Mouse (Mus musculus) intestine, embryonic 14.5 days (tissue): ENCODE measurements around the gene Slc43a2. TPM values are rescaled to one million over a fixed set of nuclear protein-coding genes. Genes with fewer than 3 reads are reported as not detected.

Source experiments
- ATAC-seq: fragments of 200-750 bp; cut with Nextera tagmentation; replicated peaks from 2 replicates; pipeline ENCODE4 v1.8.0; 2017; ENCODE audit warnings: low read depth, moderate number of reproducible peaks, moderate TSS enrichment, moderate library complexity; ENCODE audit not compliant: low FRiP score, low TSS enrichment
- DNase-seq: peaks from one replicate; pipeline ENCODE4 v3.0.0-alpha.2; 2018; ENCODE audit warnings: low spot score
- H3K27ac ChIP-seq: fragments of 300-500 bp; sonication (generic); 2 replicates; pipeline ENCODE4 v1.5.1; 2014; ENCODE audit warnings: low read depth, mild to moderate bottlenecking, control low read depth
- H3K27me3 ChIP-seq: fragments of 300-500 bp; sonication (generic); replicated peaks from 2 replicates; pipeline ENCODE4 v1.6.1; 2014; ENCODE audit warnings: low read length, control low read depth; ENCODE audit not compliant: control insufficient read depth, insufficient read depth
- H3K36me3 ChIP-seq: fragments of 300-500 bp; sonication (generic); 2 replicates; pipeline ENCODE4 v1.6.1; 2014; ENCODE audit warnings: low read length, control low read depth; ENCODE audit not compliant: control insufficient read depth, insufficient read depth
- H3K4me1 ChIP-seq: fragments of 300-500 bp; sonication (generic); replicated peaks from 2 replicates; pipeline ENCODE4 v1.6.1; 2014; ENCODE audit warnings: low read length, control low read depth, mixed read lengths; ENCODE audit not compliant: control insufficient read depth, insufficient read depth
- H3K4me2 ChIP-seq: fragments of 300-500 bp; sonication (generic); 2 replicates; pipeline ENCODE4 v1.6.1; 2014; ENCODE audit warnings: low read length
- H3K4me3 ChIP-seq: fragments of 300-500 bp; sonication (generic); 2 replicates; pipeline ENCODE4 v1.5.1; 2014; ENCODE audit warnings: low read depth, low read length, control low read depth, mixed read lengths
- H3K9ac ChIP-seq: fragments of 300-500 bp; sonication (generic); 2 replicates; pipeline ENCODE4 v1.6.1; 2014; ENCODE audit warnings: mild to moderate bottlenecking, low read length
- H3K9me3 ChIP-seq: fragments of 300-500 bp; sonication (generic); 2 replicates; pipeline ENCODE4 v1.6.1; 2016; ENCODE audit warnings: low read length, control low read depth; ENCODE audit not compliant: control insufficient read depth
- WGBS: fragments of 180-500 bp; shearing (Covaris S2); extraction: QIAGEN DNeasy Blood & Tissue Kit; methylation state at CpG from one replicate; pipeline ENCODE4 v1.1.7; 2014; 5-methylcytosine and 5-hydroxymethylcytosine counted together
- polyA plus RNA-seq: library from polyadenylated mRNA; unstranded; fragments of >200 nt; fragmentation: Nextera tagmentation; extraction: Ambion mirVana; gene quantifications from 2 replicates; pipeline ENCODE4 v1.2.1, GENCODE M21; 2014

Gene Slc43a2
- polyA plus RNA-seq, 1 experiment from 2014 or later, result 4.8 TPM

GRCm38 (mm10) chr11:75509741-75510626, 21.5 kb upstream of the Slc43a2 start, which contains the start of gene Rilp:
Rilp (plus strand) TSS chr11:75510094.
- Histone ChIP-seq H3K4me1 (peaks cover 18% of the 10 kb centered on the region), H3K36me3 (peaks cover 47% of the 10 kb centered on the region), H3K9ac (peak within 1 kb of the TSS; percentile 48), H3K9me3 (no peaks in the 10 kb centered on the region), H3K27ac (peak within 1 kb of the TSS; percentile 74), H3K4me3 (peak within 1 kb of the TSS; percentile 51), H3K27me3 (no peaks in the 10 kb centered on the region), H3K4me2 (peak within 1 kb of the TSS; percentile 96)
- 2% methylated on average over 43 of the region's 43 CpGs for WGBS
- peak; percentile 79 for ATAC-seq
- DNase-seq, result peak; percentile 65

- 3% methylated on average over 23 of the region's 24 CpGs for WGBS
- Histone ChIP-seq H3K27ac (peak overlapping the region; percentile 74), H3K4me1 (peaks cover 18% of the 10 kb centered on the region), H3K4me2 (peak overlapping the region; percentile 96), H3K4me3 (peak overlapping the region; percentile 51), H3K36me3 (peaks cover 41% of the 10 kb centered on the region), H3K27me3 (no peaks in the 10 kb centered on the region), H3K9ac (peak overlapping the region; percentile 48), H3K9me3 (no peaks in the 10 kb centered on the region)
- DNase-seq (peak; percentile 97), ATAC-seq (peak; percentile 81)
These were observed 20.9 kb upstream of the Slc43a2 start for GRCm38 (mm10) chr11:75510627-75510993.

DNA sequence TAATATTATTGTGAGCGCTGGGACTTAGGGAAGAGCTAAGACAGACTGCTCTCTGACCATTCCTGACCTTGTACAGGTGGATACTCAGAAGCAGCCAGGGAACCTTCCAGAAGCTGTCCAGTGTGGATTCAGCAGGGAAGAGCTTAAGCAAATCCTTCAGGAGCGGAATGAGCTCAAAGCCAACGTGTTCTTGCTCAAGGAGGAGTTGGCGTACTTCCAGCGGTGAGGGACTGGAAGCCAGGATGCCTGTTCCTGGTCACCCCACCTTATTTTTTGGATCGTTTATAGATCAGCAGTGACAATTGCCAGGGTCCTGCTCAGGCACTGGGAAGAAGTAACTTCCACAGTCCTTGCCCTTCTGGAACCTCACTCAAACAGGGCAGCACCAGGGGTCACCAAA, 20.3 kb upstream of the Slc43a2 start:
- Histone ChIP-seq H3K4me2 (no peak overlapping the region), H3K4me3 (no peak overlapping the region), H3K27me3 (no peaks in the 10 kb centered on the region), H3K9me3 (no peaks in the 10 kb centered on the region), H3K9ac (no peak overlapping the region), H3K27ac (peak overlapping the region; percentile 0; the same call in 1 of the 2 replicates), H3K36me3 (peaks cover 35% of the 10 kb centered on the region), H3K4me1 (peaks cover 18% of the 10 kb centered on the region)
- 72% methylated on average over 6 of the region's 6 CpGs for WGBS
- DNase-seq (no peak), ATAC-seq (no peak)

DNA sequence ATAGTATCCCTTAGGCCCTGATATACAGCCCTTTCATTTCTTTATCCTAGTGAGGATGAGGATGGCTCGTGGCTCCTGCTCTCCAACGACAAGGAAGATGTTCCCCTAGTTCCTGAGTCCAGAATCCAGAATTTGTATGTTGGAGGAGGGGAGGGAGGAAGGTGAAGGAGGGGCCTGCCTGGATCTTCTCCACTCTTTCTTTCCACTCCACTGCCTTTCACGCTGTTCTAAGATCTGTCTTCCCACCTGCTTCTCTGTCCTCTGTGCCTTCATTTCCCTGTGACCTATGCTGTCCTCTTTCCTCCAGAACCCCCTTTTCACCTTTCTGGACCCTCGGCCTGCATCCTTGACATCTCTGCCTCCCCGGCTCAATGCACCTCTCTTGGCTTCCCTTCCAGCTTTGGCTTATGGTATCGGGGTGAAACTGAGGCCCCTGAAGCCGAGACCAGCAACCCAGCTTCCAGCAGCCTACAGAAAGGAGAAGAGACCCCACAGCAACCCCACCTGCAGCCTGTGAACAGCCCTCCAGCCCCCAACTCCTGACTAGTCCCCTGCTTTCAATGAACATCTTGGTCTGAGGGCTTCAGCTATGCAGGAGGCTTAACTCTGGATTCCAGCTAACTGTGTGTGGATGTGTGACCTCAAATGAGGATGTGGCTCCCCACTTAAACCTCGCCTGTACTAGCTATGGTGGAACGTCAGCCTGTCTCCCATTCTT, 19.0 kb upstream of the Slc43a2 start:
- Histone ChIP-seq H3K27ac (no peak overlapping the region), H3K4me3 (no peak overlapping the region), H3K9me3 (no peaks in the 10 kb centered on the region), H3K9ac (no peak overlapping the region), H3K4me2 (no peak overlapping the region), H3K4me1 (peaks cover 18% of the 10 kb centered on the region), H3K27me3 (no peaks in the 10 kb centered on the region), H3K36me3 (peaks cover 22% of the 10 kb centered on the region)
- DNase-seq, result no peak
- WGBS, result 85% methylated on average over 9 of the region's 9 CpGs
- ATAC-seq, result no peak

- ATAC-seq, result no peak
- no peak for DNase-seq
These were observed 18.2 kb upstream of the Slc43a2 start, which contains the start of gene Scarf1 for GRCm38 (mm10) chr11:75513336-75513735. Scarf1 (plus strand) TSS chr11:75513540.

DNA sequence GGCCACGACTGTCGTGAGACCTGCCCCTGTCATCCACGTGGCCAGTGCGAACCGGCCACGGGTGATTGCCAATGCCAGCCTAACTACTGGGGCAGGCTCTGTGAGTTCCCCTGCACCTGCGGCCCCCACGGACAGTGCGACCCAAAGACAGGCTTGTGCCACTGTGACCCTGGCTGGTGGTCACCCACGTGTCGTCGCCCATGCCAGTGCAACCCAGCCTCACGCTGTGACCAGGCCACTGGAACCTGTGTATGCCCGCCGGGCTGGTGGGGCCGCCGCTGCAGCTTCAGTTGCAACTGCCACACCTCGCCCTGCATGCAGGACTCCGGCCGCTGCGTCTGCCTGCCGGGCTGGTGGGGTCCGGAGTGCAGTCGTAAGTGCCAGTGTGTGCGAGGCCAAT, 16.3 kb upstream of the Slc43a2 start:
- H3K9ac ChIP-seq, result no peak overlapping the region
- ATAC-seq, result no peak
- H3K27me3 ChIP-seq, result no peaks in the 10 kb centered on the region
- peaks cover 2% of the 10 kb centered on the region; the same call in 1 of the 2 replicates for H3K4me1 ChIP-seq
- no peaks in the 10 kb centered on the region for H3K36me3 ChIP-seq
- no peaks in the 10 kb centered on the region for H3K9me3 ChIP-seq
- H3K27ac ChIP-seq, result no peak overlapping the region
- 88% methylated on average over 25 of the region's 25 CpGs for WGBS
- H3K4me2 ChIP-seq, result no peak overlapping the region
- no peak for DNase-seq
- no peak overlapping the region for H3K4me3 ChIP-seq

More at GRCm38 (mm10) chr11:75513336-75513735, 18.2 kb upstream of the Slc43a2 start, which contains the start of gene Scarf1:
- 57% methylated on average over 8 of the region's 8 CpGs for WGBS
- H3K4me2 ChIP-seq, result no peak within 1 kb of the TSS
- H3K36me3 ChIP-seq, result peaks cover 13% of the 10 kb centered on the region
- H3K27me3 ChIP-seq, result no peaks in the 10 kb centered on the region
- H3K27ac ChIP-seq, result no peak within 1 kb of the TSS
- peak within 1 kb of the TSS; percentile 6; the same call in 1 of the 2 replicates for H3K4me3 ChIP-seq
- H3K9ac ChIP-seq, result no peak within 1 kb of the TSS
- peaks cover 18% of the 10 kb centered on the region for H3K4me1 ChIP-seq
- no peaks in the 10 kb centered on the region for H3K9me3 ChIP-seq

DNA sequence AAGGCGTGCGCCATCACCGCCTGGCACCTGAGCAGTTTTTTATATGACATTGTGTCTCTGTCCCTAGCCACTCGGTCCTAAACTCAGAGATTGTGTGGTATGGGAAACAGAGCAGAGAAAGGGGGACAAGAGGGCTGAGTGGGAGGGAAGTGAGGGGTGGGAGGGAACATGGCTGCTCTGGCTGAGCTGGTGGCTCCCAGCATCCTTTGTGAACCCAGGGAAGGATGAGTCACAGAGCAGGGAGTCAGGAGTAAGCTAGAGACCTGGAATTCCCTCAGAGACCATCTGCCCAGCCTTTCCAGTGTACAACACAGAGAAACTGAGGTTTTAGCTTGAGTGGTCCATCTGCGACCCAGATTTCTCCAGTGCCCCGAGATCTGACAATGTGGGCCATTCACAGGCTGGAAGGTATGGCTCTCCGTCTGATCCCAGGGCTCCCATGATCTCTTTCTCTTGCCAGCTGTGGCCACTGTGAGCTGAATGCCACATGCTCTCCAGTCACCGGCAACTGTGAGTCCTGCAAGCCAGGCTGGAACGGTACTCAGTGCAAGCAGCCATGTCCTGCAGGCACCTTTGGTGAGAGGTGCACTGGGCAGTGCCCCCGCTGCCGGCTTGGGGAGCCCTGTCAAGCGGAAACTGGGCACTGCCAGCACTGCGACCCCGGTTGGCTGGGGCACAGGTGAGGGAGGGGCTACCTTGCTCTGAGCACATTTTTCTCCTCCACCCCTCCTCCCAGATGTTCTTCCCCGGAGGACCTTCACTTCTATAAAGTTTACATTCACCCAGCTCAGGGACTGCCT, 11.5 kb upstream of the Slc43a2 start:
- H3K27me3 ChIP-seq, result no peaks in the 10 kb centered on the region
- ATAC-seq, result no peak
- H3K4me3 ChIP-seq, result no peak overlapping the region
- H3K27ac ChIP-seq, result no peak overlapping the region
- no peaks in the 10 kb centered on the region for H3K4me1 ChIP-seq
- H3K36me3 ChIP-seq, result no peaks in the 10 kb centered on the region
- no peak overlapping the region for H3K9ac ChIP-seq
- 69% methylated on average over 15 of the region's 15 CpGs for WGBS
- H3K4me2 ChIP-seq, result no peak overlapping the region
- DNase-seq, result no peak
- H3K9me3 ChIP-seq, result no peaks in the 10 kb centered on the region

- no peak overlapping the region for H3K4me3 ChIP-seq
- 86% methylated on average over 4 of the region's 4 CpGs for WGBS
- no peaks in the 10 kb centered on the region for H3K27me3 ChIP-seq
- no peaks in the 10 kb centered on the region for H3K4me1 ChIP-seq
- DNase-seq (no peak), ATAC-seq (no peak)
- H3K27ac ChIP-seq, result no peak overlapping the region
- no peak overlapping the region for H3K4me2 ChIP-seq
- no peaks in the 10 kb centered on the region for H3K36me3 ChIP-seq
- no peaks in the 10 kb centered on the region for H3K9me3 ChIP-seq
- H3K9ac ChIP-seq, result no peak overlapping the region
These were observed 9.9 kb upstream of the Slc43a2 start for GRCm38 (mm10) chr11:75521609-75522008.
